ENCODE assay signal across 9 mouse cellular contexts in genomic region chr1:168012069-168012468, GRCm38 (mm10).
DNase-seq lines count a peak whose midpoint lies in the region.
"Had no signal": no experiment of that assay in that cellular context is flagged by ENCODE, and none has a peak within 500 bp of the region (broad histone marks: within the 10 kb centered on the region; RNA-seq: fewer than 3 reads in every experiment).

No protein-coding gene starts in this region.

- DNase-seq in kidney, postnatal 4 days: peak; percentile 4 to 10
- no peak for DNase-seq in kidney, postnatal 25 days
- DNase-seq in fat pad, adult 2 months (ENCODE audit: extremely low read depth, low read depth, low spot score): peak; percentile 5
- peak; percentile 44 to 50 for DNase-seq in heart, postnatal 14 days
- DNase-seq in lung, postnatal 14 days: peak; percentile 65
- DNase-seq in spleen, postnatal 14 days (ENCODE audit: low spot score in 2 of 2): no peak
- no peak for DNase-seq in adrenal gland, postnatal 36 days
- DNase-seq: cerebellum, adult 8-10 months; liver, embryonic 13.5 days had no signal

- intact Hi-C loops in heart, postnatal 14 days (cut with DNase I): no loop called here

Comparison
In these comparisons a context has a peak if more than half of its experiments do, and no peak if none do; other contexts are left out.
1. DNase-seq: peak in kidney, postnatal 4 days (2 of 2), fat pad, adult 2 months (single experiment), heart, postnatal 14 days (2 of 2) and lung, postnatal 14 days (single experiment); none in kidney, postnatal 25 days (0 of 2), spleen, postnatal 14 days (0 of 2) and adrenal gland, postnatal 36 days (0 of 2).